Mouse (Mus musculus) MEL (cell line): Measurements from ENCODE around the gene Cntn5. TPM values are rescaled to one million over a fixed set of nuclear protein-coding genes. Genes with fewer than 3 reads are reported as not detected.

Source experiments
- DNase-seq: peaks from one replicate; pipeline ENCODE4 v3.0.0; 2011; ENCODE audit warnings: low read depth, low spot score
- H3K27ac ChIP-seq: 2 replicates; pipeline ENCODE4 v1.5.1; 2012; ENCODE audit warnings: low read depth, mild to moderate bottlenecking, control low read depth, low read length, moderate library complexity; ENCODE audit not compliant: control insufficient read depth
- H3K27me3 ChIP-seq, 2 experiments: fragments of 150-350 bp in 1 of 2; sonication (generic) in 1 of 2; 2 replicates each; pipeline ENCODE4 v1.6.1; 2012; ENCODE audit warnings: low read length in 2 of 2, mild to moderate bottlenecking in 2 of 2, improper control_type of control experiment in 1 of 2, moderate library complexity in 1 of 2; ENCODE audit not compliant: insufficient read depth in 2 of 2, control insufficient read depth in 1 of 2
- H3K36me3 ChIP-seq, 2 experiments: 2 replicates each; pipeline ENCODE4 v1.6.1; 2012 to 2014; ENCODE audit warnings: low read length in 2 of 2, improper control_type of control experiment in 1 of 2, inconsistent platforms in 1 of 2, mild to moderate bottlenecking in 1 of 2; ENCODE audit not compliant: insufficient read depth in 2 of 2, control insufficient read depth in 1 of 2
- H3K4me1 ChIP-seq, 2 experiments: fragments of 150-350 bp in 1 of 2; sonication (generic) in 1 of 2; 2 replicates each; pipeline ENCODE4 v1.6.1; 2012; ENCODE audit warnings: low read length in 2 of 2, improper control_type of control experiment in 1 of 2, mild to moderate bottlenecking in 1 of 2; ENCODE audit not compliant: insufficient read depth in 2 of 2, control insufficient read depth in 1 of 2
- H3K4me3 ChIP-seq, 2 experiments: fragments of 150-350 bp in 1 of 2; sonication (generic) in 1 of 2; 2 replicates each; pipeline ENCODE4 v1.5.1; 2012; ENCODE audit warnings: low read depth in 2 of 2, low read length in 2 of 2, mild to moderate bottlenecking in 2 of 2, moderate library complexity in 2 of 2, control low read depth in 1 of 2, improper control_type of control experiment in 1 of 2; ENCODE audit not compliant: control insufficient read depth in 1 of 2, insufficient read depth in 1 of 2
- H3K79me2 ChIP-seq: 2 replicates; pipeline ENCODE4 v1.6.1; 2012; ENCODE audit warnings: mild to moderate bottlenecking, low read length, moderate library complexity; ENCODE audit not compliant: control insufficient read depth, poor library complexity, insufficient read depth
- H3K9ac ChIP-seq: 2 replicates; pipeline ENCODE4 v1.6.1; 2012; ENCODE audit warnings: low read depth, mild to moderate bottlenecking, control low read depth, low read length, moderate library complexity; ENCODE audit not compliant: control insufficient read depth, poor library complexity, severe bottlenecking
- H3K9me3 ChIP-seq: fragments of 150-350 bp; sonication (generic); replicated peaks from 2 replicates; pipeline ENCODE4 v1.6.1; 2012; ENCODE audit warnings: mild to moderate bottlenecking, low read length, improper control_type of control experiment, moderate library complexity; ENCODE audit not compliant: insufficient read depth
- CHD1 ChIP-seq: IDR thresholded peaks from 2 replicates; pipeline ENCODE4 v1.6.1; 2012; ENCODE audit warnings: low read depth, mild to moderate bottlenecking, inconsistent platforms, low read length, improper control_type of control experiment
- ELF1 ChIP-seq: IDR thresholded peaks from 2 replicates; pipeline ENCODE4 v1.6.1; 2014; ENCODE audit warnings: low read depth, mild to moderate bottlenecking, inconsistent platforms, low read length, improper control_type of control experiment, moderate library complexity
- ETS1 ChIP-seq: IDR thresholded peaks from 2 replicates; pipeline ENCODE4 v1.6.1; 2012; ENCODE audit warnings: low read depth, mild to moderate bottlenecking, inconsistent platforms, low read length, improper control_type of control experiment, moderate library complexity
- GABPA ChIP-seq: IDR thresholded peaks from 2 replicates; pipeline ENCODE4 v1.6.1; 2012; ENCODE audit warnings: low read depth, mild to moderate bottlenecking, inconsistent platforms, low read length, improper control_type of control experiment, moderate library complexity
- KAT2A ChIP-seq: conservative IDR thresholded peaks from 2 replicates; pipeline ENCODE4 v1.6.1; 2012; ENCODE audit warnings: low read depth, low read length, improper control_type of control experiment, inconsistent platforms
- MYC ChIP-seq: IDR thresholded peaks from 2 replicates; pipeline ENCODE4 v1.6.1; 2011; ENCODE audit warnings: low read depth, mild to moderate bottlenecking, low read length, improper control_type of control experiment, moderate library complexity
- NRF1 ChIP-seq: IDR thresholded peaks from 2 replicates; pipeline ENCODE4 v1.6.1; 2014; ENCODE audit warnings: low read depth, mild to moderate bottlenecking, inconsistent platforms, low read length, improper control_type of control experiment, moderate library complexity; ENCODE audit not compliant: poor library complexity, insufficient read depth, severe bottlenecking
- POLR2AphosphoS5 ChIP-seq: IDR thresholded peaks from 2 replicates; pipeline ENCODE4 v1.6.1; 2012; ENCODE audit warnings: low read depth, borderline replicate concordance, mild to moderate bottlenecking, inconsistent platforms, low read length, moderate library complexity, mixed read lengths
- RCOR1 ChIP-seq: IDR thresholded peaks from 2 replicates; pipeline ENCODE4 v1.6.1; 2012; ENCODE audit warnings: low read depth, mild to moderate bottlenecking, inconsistent platforms, low read length, improper control_type of control experiment
- SMC3 ChIP-seq: IDR thresholded peaks from 2 replicates; pipeline ENCODE4 v1.6.1; 2011; ENCODE audit warnings: low read depth, low read length, improper control_type of control experiment
- TAL1 ChIP-seq: IDR thresholded peaks from 2 replicates; pipeline ENCODE4 v1.6.1; 2012; ENCODE audit warnings: mild to moderate bottlenecking, inconsistent platforms, low read length, moderate library complexity, mixed read lengths
- TBP ChIP-seq: IDR thresholded peaks from 2 replicates; pipeline ENCODE4 v1.8.0; 2011; ENCODE audit warnings: low read depth, low read length, improper control_type of control experiment
- USF1 ChIP-seq: IDR thresholded peaks from 2 replicates; pipeline ENCODE4 v1.6.1; 2014; ENCODE audit warnings: low read depth, mild to moderate bottlenecking, inconsistent platforms, low read length, improper control_type of control experiment, moderate library complexity
- USF2 ChIP-seq, 2 experiments: IDR thresholded peaks; 2 replicates each; pipeline ENCODE4 v1.6.1; 2011 to 2012; ENCODE audit warnings: improper control_type of control experiment in 2 of 2, low read length in 2 of 2, borderline replicate concordance in 1 of 2, inconsistent platforms in 1 of 2, low read depth in 1 of 2, mild to moderate bottlenecking in 1 of 2; ENCODE audit not compliant: insufficient read depth in 1 of 2
- ZNF384 ChIP-seq: IDR thresholded peaks from 2 replicates; pipeline ENCODE4 v1.6.1; 2012; ENCODE audit warnings: low read depth, mild to moderate bottlenecking, inconsistent platforms, low read length, improper control_type of control experiment
- polyA plus RNA-seq, 2 experiments: library from polyadenylated mRNA; stranded (reverse) in 1 of 2; unstranded in 1 of 2; fragments of >175 nt in 1 of 2; fragments of >200 nt in 1 of 2; gene quantifications; 2 replicates each; pipeline versions ENCODE4 v1.2.1 to v1.2.4; 2012; ENCODE audit warnings: low replicate concordance in 2 of 2, low read depth in 1 of 2; ENCODE audit not compliant: insufficient read length in 2 of 2, insufficient read depth in 1 of 2, missing spikeins in 1 of 2
- total RNA-seq: library from RNA; depleted of rRNA; stranded (reverse); fragments of 300-350 nt; gene quantifications from 2 replicates; pipeline ENCODE4 v1.2.3, GENCODE M21; 2012

The Cntn5 gene
- total and polyA plus RNA-seq, 3 experiments = not detected

DNA sequence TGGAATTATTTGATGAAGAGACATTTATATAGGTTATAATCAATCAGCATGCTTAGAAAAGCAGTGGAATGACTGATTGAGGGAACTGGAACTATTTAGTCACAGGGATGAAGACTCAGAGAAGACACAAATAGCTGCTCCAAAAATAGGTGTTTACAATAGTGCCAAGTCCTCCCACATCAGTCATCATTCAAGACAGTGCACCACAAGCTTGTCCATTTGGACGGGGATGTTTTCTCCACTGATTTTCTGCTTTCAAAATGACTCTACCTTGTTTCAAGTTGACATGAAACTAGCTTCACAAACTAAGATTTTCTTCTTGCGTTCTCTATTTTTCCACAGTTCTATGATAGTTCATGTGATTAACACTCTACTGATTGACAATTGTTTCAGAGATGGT, 172.7 kb downstream of the Cntn5 start:
- no peak overlapping the region for H3K9ac ChIP-seq
- no peak overlapping the region for H3K27ac ChIP-seq
- no peaks in the 10 kb centered on the region for H3K36me3 ChIP-seq
- no peaks in the 10 kb centered on the region for H3K4me1 ChIP-seq
- no peaks in the 10 kb centered on the region for H3K79me2 ChIP-seq
- TF ChIP-seq POLR2AphosphoS5 (no peak), SMC3 (no peak), MYC (no peak), USF2 (IDR thresholded peaks at IDR 0.05; ENCODE audit: borderline replicate concordance in 1 of 2, insufficient read depth in 1 of 2, low read depth in 1 of 2, low read length in 2 of 2) (no peak), TAL1 (no peak), GABPA (no peak), ZNF384 (no peak), KAT2A (no peak), NRF1 (no peak), TBP (no peak), USF1 (no peak)
- H3K9me3 ChIP-seq = no peaks in the 10 kb centered on the region
- no peak overlapping the region for H3K4me3 ChIP-seq
- H3K27me3 ChIP-seq = no peaks in the 10 kb centered on the region
- DNase-seq = no peak

DNA sequence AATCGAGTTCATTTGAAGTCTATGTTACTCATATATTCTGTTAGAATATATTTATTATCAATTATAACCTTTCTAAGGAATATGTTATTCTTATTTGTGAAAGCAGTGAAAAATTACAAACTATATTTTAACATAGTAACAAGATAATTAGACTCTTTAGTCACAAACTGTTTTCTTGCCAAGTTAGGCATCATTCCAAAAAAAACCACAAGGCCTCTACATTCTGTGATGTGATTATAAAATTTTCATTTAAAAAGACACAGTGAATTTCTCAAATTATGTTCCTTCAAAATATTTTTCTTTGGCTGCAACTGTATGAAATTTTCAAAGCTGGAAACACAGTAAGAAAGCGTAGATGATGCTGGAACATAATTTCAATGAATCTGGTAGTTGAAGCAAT, 180.4 kb downstream of the Cntn5 start:
- no peak for DNase-seq
- Histone ChIP-seq H3K9me3 (no peaks in the 10 kb centered on the region), H3K36me3 (no peaks in the 10 kb centered on the region), H3K79me2 (no peaks in the 10 kb centered on the region), H3K4me1 (no peaks in the 10 kb centered on the region), H3K27ac (no peak overlapping the region), H3K27me3 (no peaks in the 10 kb centered on the region), H3K9ac (no peak overlapping the region), H3K4me3 (no peak overlapping the region)
- TF ChIP-seq RCOR1 = no peak
- TF ChIP-seq USF2 (IDR thresholded peaks at IDR 0.05; ENCODE audit: borderline replicate concordance in 1 of 2, insufficient read depth in 1 of 2, low read depth in 1 of 2, low read length in 2 of 2) = no peak
- TF ChIP-seq ETS1 = no peak
- TF ChIP-seq ELF1 = no peak
- no peak for TF ChIP-seq CHD1
- TF ChIP-seq POLR2AphosphoS5 = no peak
